Mouse (Mus musculus) embryonic facial prominence, embryonic 15.5 days (tissue): ENCODE measurements around the gene Fcer1g. TPM values are rescaled to one million over a fixed set of nuclear protein-coding genes. Genes with fewer than 3 reads are reported as not detected.

Experiments
- ATAC-seq: fragments of 200-750 bp; cut with Nextera tagmentation; 2 replicates; pipeline ENCODE4 v1.8.0; 2017; ENCODE audit warnings: low read depth, moderate TSS enrichment; ENCODE audit not compliant: insufficient number of reproducible peaks, low FRiP score, low TSS enrichment
- H3K27ac ChIP-seq: fragments of 300-500 bp; sonication (generic); replicated peaks from 2 replicates; pipeline ENCODE4 v1.5.1; 2015; ENCODE audit warnings: mild to moderate bottlenecking, inconsistent platforms
- H3K27me3 ChIP-seq: fragments of 300-500 bp; sonication (generic); 2 replicates; pipeline ENCODE4 v1.6.1; 2015; ENCODE audit warnings: inconsistent platforms
- H3K36me3 ChIP-seq: fragments of 300-500 bp; sonication (generic); 2 replicates; pipeline ENCODE4 v1.6.1; 2015; ENCODE audit warnings: mild to moderate bottlenecking, inconsistent platforms
- H3K4me1 ChIP-seq: fragments of 300-500 bp; sonication (generic); 2 replicates; pipeline ENCODE4 v1.6.1; 2015; ENCODE audit warnings: inconsistent platforms
- H3K4me2 ChIP-seq: fragments of 300-500 bp; sonication (generic); replicated peaks from 2 replicates; pipeline ENCODE4 v1.6.1; 2015; ENCODE audit warnings: mild to moderate bottlenecking, inconsistent platforms
- H3K4me3 ChIP-seq: fragments of 300-500 bp; sonication (generic); replicated peaks from 2 replicates; pipeline ENCODE4 v1.5.1; 2015; ENCODE audit warnings: mild to moderate bottlenecking, inconsistent platforms
- H3K9ac ChIP-seq: fragments of 300-500 bp; sonication (generic); 2 replicates; pipeline ENCODE4 v1.6.1; 2015; ENCODE audit warnings: inconsistent platforms
- H3K9me3 ChIP-seq: fragments of 300-500 bp; sonication (generic); replicated peaks from 2 replicates; pipeline ENCODE4 v1.6.1; 2016; ENCODE audit warnings: inconsistent platforms
- WGBS: fragments of 180-500 bp; shearing (Covaris S2); methylation state at CpG from one replicate; pipeline ENCODE4 v1.1.7; 2015; 5-methylcytosine and 5-hydroxymethylcytosine counted together
- polyA plus RNA-seq: library from polyadenylated mRNA; unstranded; fragments of >200 nt; fragmentation: Nextera tagmentation; extraction: Ambion mirVana; gene quantifications from 2 replicates; pipeline ENCODE4 v1.2.1, GENCODE M21; 2015

Fcer1g gene
- polyA plus RNA-seq, 1 experiment from 2014 or later, result 92.7 TPM

DNA sequence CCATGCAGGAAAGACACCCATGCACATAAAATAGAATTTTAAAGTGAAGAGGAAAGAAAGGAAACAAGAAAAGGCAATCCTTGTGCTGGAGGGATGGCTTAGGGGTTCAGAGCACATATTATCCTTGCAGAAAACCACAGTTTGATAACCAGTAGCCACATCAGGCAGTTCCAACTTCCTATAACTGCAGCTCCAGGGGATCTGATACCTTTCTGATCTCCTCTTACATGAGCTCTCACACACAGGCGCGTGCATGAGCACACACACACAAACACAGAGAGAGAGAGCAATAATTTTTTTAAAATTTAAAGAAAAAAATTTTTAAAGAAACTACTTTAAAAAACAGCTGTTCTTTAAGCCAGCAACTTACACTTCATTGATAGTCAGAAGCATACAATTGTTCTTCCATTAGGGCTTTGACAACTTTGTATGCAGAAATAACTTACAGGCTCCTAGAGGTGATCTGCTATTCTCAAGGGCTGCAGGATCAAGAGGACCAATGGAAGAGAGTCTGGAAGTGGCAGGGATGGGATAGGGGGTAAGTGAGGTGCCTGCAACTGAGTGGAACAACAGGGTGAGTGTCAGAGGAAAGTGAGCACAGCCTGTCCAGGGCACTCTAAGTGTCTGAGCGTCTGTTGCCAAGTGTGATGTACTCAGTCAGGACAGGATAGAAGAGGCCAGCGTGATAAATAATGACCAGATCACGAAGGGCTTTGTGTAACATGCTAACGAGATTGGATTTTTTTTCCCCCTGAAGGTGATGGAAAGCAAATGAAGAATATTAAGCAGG is 28.3 kb downstream of the Fcer1g start:
- Histone ChIP-seq H3K9me3 (no peaks in the 10 kb centered on the region), H3K9ac (no peak overlapping the region), H3K4me3 (no peak overlapping the region), H3K36me3 (no peaks in the 10 kb centered on the region), H3K27ac (no peak overlapping the region), H3K4me2 (no peak overlapping the region), H3K27me3 (no peaks in the 10 kb centered on the region), H3K4me1 (no peaks in the 10 kb centered on the region)
- 71% methylated on average over 6 of the region's 6 CpGs for WGBS
- ATAC-seq, result no peak

DNA sequence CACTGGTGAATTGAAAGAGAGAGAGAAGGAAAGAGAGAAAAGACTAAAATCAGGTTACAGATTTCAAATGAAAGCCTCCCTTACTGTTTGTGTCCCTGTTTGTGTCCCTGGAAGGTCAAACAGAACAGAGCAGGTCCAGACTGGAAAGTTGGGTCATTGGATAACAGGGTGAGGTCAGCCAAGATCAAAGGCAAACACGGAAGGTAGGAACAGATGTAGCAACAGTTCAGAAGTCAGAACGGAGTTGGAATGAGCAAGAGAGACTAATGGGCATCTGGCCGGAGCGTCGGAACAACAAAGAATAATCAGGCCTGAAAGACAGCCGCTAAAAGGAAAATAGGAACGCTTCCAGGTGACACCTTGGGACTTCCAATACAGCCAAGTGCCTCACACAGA is 29.9 kb downstream of the Fcer1g start:
- Histone ChIP-seq H3K4me1 (no peaks in the 10 kb centered on the region), H3K9me3 (no peaks in the 10 kb centered on the region), H3K9ac (no peak overlapping the region), H3K4me2 (no peak overlapping the region), H3K36me3 (no peaks in the 10 kb centered on the region), H3K27ac (no peak overlapping the region), H3K27me3 (0 out of 2 replicates have a peak, but pooled peaks cover 4% of the 10 kb centered on the region), H3K4me3 (no peak overlapping the region)
- WGBS, result 39% methylated on average over 7 of the region's 7 CpGs
- ATAC-seq, result no peak

DNA sequence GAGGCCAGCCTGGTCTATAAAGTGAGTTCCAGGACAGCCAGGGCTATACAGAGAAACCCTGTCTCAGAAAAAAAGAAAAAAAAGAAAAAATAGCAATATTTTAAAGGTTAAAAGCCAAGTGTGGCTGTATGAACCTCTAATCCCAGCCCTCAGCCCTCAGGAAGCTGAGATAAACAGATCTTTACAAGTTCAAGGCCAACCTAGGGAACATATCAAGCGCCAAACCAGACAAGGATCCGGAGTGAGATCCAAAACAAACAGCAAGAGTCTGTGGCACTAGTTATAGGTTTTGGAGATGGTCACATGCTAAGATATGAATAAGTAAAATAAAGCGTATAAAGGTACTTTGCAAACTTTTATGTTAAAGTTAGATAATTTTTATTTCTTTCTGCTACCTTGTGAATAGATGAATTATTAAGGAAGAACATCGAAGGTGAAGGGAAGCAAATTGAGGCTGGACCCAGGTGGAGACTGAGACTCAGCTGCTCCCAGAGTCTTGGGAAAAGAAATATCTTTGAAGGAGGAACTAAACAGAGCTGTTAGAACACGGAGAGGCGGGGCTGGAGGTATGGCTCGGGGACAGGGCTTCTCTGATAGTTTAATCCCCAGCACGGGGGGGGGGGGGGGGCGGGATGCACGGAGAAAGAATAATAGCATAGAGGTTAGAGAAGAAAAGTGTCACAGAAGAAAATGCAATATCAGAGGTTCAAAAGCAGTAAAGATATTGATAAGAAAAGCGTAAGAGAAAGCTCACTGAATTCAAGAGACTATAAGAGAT is 30.5 kb downstream of the Fcer1g start:
- Histone ChIP-seq H3K27ac (no peak overlapping the region), H3K9ac (no peak overlapping the region), H3K27me3 (0 out of 2 replicates have a peak, but pooled peaks cover 4% of the 10 kb centered on the region), H3K4me3 (no peak overlapping the region), H3K9me3 (no peaks in the 10 kb centered on the region), H3K4me1 (no peaks in the 10 kb centered on the region), H3K4me2 (no peak overlapping the region), H3K36me3 (no peaks in the 10 kb centered on the region)
- no peak for ATAC-seq
- WGBS, result 46% methylated on average over 11 of the region's 11 CpGs

DNA sequence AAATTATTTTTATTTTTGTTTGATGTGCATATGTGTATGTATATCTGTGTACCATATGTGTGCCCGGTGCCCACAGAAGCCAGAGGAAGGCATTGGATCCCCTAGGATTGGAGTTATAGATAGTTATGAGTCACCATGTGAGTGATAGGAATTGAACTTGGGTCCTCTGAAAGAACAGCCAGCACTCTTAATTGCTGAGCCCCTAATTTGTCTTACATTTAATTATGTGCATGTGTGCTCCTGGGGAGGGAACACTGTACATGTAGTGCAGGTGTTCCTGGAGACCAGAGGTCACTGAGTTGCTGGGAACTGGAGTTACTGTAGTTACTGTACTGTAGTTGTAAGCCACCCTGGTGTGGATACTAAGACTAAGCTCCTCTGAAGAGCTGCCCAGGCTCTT is 33.4 kb downstream of the Fcer1g start:
- Histone ChIP-seq H3K4me3 (no peak overlapping the region), H3K9ac (no peak overlapping the region), H3K36me3 (no peaks in the 10 kb centered on the region), H3K27ac (no peak overlapping the region), H3K27me3 (peaks cover 13% of the 10 kb centered on the region), H3K4me1 (peaks cover 5% of the 10 kb centered on the region), H3K4me2 (no peak overlapping the region), H3K9me3 (no peaks in the 10 kb centered on the region)
- 94% methylated on average over 1 of the region's 1 CpGs for WGBS
- ATAC-seq, result no peak

DNA sequence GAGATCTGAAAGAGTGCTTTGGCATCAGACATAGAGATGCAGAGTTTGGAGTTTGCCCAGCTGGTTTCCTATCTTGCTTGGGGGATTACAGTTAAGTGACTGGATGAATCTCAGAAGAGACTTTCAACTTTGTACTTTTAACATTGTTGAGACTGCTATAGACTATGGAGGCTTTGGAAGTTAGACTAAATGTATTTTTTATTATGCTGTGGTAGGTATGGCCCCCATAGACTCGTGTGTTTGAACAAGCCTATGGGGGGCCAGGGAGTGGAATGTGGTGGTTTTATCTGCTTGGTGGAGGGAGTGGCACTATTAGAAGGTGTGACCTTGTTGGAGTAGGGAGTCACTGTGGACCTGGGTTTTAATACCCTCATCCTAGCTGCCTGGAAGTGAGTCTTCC is 34.6 kb downstream of the Fcer1g start:
- 41% methylated on average over 1 of the region's 1 CpGs for WGBS
- no peaks in the 10 kb centered on the region for H3K9me3 ChIP-seq

DNA sequence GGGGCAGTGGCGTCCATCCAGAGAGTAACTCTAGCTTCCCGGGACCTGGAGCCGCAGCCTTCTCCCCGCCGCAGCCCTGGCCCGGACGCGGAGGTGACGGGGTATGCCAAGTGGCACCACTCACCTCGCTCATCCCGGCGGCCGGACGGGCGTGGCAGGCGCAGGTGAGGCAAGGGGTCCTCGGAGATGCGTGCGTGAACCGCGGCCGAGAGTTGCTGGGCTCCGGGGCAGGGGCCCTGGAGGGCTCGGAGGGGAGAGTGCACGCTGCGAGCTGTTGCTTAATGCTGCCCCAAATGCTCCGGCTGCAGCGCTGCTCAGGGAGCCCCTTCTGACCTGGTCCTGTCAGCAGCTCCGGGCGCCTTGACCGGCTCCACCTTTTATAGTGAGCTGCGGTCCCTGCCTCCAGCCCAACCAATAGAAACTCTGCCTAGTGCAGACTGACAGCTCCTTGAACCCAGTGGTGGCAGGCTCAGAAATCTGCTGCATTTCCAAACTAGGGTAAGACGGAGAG is 38.2 kb downstream of the Fcer1g start, which contains the start of gene Pcp4l1:
TSS of gene Pcp4l1 (minus strand) at position 382 of the 511 bp plus-strand sequence.
- no peaks in the 10 kb centered on the region for H3K9me3 ChIP-seq
- H3K27me3 ChIP-seq, result peaks cover 40% of the 10 kb centered on the region
- H3K4me3 ChIP-seq, result peak within 1 kb of the TSS; percentile 58
- H3K36me3 ChIP-seq, result no peaks in the 10 kb centered on the region
- H3K4me2 ChIP-seq, result peak within 1 kb of the TSS; percentile 94
- peak; percentile 74 for ATAC-seq
- H3K27ac ChIP-seq, result no peak within 1 kb of the TSS
- H3K9ac ChIP-seq, result peak within 1 kb of the TSS; percentile 31
- WGBS, result under 1% methylated on average over 33 of the region's 33 CpGs
- peaks cover 30% of the 10 kb centered on the region for H3K4me1 ChIP-seq

More for the DNA sequence above, 34.6 kb downstream of the Fcer1g start:
- no peak overlapping the region for H3K4me3 ChIP-seq
- no peak overlapping the region for H3K27ac ChIP-seq
- no peak for ATAC-seq
- H3K27me3 ChIP-seq, result peaks cover 23% of the 10 kb centered on the region
- no peak overlapping the region for H3K9ac ChIP-seq
- H3K4me2 ChIP-seq, result no peak overlapping the region
- no peaks in the 10 kb centered on the region for H3K36me3 ChIP-seq
- peaks cover 11% of the 10 kb centered on the region for H3K4me1 ChIP-seq

DNA sequence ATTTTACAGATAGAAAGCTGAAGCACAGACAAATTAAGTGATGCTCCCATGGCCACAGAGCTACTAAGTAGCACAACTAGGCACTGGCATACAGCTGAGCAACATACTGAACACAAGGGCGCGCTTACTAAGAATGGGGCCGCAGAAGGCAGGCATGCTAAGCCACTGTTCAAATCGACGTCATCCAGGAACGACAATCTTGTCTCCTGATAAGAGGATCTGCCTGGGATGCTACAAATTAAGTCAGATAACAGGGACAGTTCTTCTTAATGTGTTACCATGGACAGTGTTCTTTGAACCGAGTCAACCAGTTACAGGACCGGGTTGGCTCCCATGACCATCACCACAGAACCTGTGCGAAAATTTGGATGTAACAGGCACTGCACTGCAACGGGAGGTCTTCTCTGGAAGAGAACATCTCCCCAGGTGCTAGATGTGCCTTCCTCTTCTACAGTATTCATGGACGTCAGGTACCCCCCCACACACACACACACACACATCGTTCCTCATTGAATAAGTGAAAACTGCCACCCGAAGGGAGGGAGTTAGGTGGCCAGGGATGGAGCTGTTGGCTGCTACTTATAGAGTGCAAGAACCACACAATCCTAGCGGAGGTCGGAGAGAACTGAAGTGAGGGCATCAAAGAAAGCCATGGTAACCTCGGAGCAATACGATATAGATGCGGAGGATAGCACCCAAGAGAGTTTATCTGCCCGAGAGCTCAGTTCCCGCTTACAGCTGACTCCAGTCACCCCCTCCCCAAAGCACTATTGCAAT is 38.9 kb downstream of the Fcer1g start:
- Histone ChIP-seq H3K27ac (no peak overlapping the region), H3K4me1 (peaks cover 30% of the 10 kb centered on the region), H3K9me3 (no peaks in the 10 kb centered on the region), H3K36me3 (no peaks in the 10 kb centered on the region), H3K9ac (no peak overlapping the region), H3K4me2 (peak overlapping the region; percentile 94), H3K27me3 (peaks cover 40% of the 10 kb centered on the region), H3K4me3 (peak overlapping the region; percentile 58)
- WGBS, result 7% methylated on average over 20 of the region's 20 CpGs
- ATAC-seq, result no peak

DNA sequence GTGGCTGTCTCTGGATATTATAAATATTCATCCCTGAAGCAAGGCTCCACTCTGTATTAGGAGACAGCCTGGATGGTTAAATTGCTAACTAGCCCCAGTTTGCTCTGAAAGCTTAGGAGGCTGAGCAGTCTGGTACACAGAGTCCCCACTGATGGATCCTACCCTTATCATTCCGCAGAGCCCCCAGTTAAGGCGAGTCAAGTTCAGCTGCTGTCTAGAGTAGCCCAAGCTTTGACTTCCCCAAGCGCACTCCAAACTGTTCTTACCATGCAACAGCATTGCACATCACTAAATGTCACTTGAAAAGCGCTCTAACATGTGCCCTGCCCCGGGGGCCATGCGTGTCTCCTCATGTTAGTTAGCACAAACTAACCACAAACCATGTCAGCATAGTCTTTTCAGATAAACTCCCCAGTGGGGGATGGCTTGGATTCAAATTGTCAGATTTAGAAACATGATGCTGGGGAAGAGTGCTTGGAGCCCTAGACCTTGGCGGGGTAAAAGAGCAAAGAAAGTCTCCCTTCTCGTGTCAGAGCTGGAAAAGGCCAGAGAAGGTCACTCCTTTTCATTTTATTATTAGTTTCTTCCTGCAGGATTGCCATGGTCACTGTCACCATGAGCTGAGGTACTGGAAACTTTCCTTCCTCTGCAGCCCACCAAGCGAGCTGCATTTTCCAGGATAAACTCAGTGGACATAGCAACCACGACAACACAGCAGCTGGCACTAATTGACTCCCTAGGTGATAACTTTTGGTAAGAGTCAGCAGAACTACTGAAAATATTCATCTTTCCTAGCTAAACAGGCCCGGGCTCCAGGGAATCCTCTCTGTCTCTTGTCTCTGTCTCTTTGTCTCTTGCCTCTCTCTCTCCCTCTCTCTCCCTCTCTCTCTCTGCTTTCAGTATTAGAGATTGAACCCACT is 40.0 kb downstream of the Fcer1g start:
- peaks cover 36% of the 10 kb centered on the region for H3K27me3 ChIP-seq
- H3K27ac ChIP-seq, result no peak overlapping the region
- 16% methylated on average over 11 of the region's 11 CpGs for WGBS
- no peaks in the 10 kb centered on the region for H3K9me3 ChIP-seq
- H3K4me2 ChIP-seq, result peak overlapping the region; percentile 94
- peaks cover 38% of the 10 kb centered on the region for H3K4me1 ChIP-seq
- no peaks in the 10 kb centered on the region for H3K36me3 ChIP-seq
- H3K9ac ChIP-seq, result no peak overlapping the region
- no peak for ATAC-seq
- peak overlapping the region; percentile 58 for H3K4me3 ChIP-seq

DNA sequence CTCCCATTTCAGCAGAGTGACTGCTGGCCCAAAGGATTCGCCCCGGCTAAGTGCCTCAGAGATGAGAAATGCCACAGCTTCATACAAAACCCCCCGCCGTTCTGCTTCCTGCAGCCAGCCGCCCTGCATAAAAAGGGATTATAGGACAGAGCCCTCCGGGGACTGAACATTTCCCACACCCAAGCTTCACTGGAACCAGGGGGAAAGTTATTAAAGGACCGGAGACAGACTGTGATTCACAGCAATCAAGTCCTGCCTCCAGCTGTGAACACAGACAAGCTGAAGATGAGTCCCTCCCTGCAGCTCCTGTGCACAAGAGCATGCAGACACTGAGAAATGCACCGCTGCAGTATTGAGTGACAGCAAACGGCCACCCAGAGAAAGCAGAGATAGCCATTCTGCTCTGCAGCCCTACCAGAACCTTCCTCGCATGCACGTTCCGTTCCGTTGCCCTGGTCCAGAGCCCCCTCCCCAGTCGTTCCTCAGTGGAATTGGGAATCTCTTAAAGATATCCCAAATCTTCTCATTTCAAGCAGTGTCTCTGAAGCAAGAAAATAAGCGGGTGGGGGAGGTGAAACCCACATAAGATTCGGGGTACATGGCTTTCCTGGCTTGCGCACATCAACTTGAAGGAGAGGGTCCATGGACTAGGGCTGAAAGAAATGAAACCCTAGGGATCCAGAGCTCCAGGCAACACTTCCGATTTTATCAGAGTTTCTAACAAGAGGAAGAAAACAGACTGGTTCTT is 40.9 kb downstream of the Fcer1g start:
- H3K9ac ChIP-seq, result peak overlapping the region; percentile 13; the same call in 1 of the 2 replicates
- no peaks in the 10 kb centered on the region for H3K36me3 ChIP-seq
- peak overlapping the region; percentile 58 for H3K4me3 ChIP-seq
- no peak overlapping the region for H3K27ac ChIP-seq
- H3K4me2 ChIP-seq, result peak overlapping the region; percentile 94
- H3K9me3 ChIP-seq, result no peaks in the 10 kb centered on the region
- peaks cover 36% of the 10 kb centered on the region for H3K27me3 ChIP-seq
- 3% methylated on average over 18 of the region's 18 CpGs for WGBS
- peaks cover 46% of the 10 kb centered on the region for H3K4me1 ChIP-seq
- ATAC-seq, result no peak

DNA sequence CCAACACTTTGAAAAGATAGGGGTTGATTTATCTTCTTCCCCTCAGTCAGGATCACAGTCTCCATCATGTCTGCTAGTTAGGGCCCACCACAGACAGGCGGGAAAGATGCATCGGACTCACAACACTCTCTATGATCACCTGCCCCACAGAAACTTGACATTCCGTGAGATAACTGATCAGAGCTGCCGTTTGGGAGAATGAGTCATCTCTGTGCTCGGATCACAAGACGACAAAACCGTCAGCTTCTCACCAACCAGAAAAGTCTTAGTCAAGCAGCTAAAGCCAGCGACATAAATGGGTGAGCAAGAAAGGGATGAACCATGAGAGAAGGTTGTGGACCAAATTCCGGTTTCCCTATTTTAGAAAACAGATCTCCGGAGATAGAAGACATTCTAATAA is 41.9 kb downstream of the Fcer1g start:
- 43% methylated on average over 10 of the region's 10 CpGs for WGBS
- H3K9ac ChIP-seq, result no peak overlapping the region
- peaks cover 46% of the 10 kb centered on the region for H3K4me1 ChIP-seq
- H3K27ac ChIP-seq, result no peak overlapping the region
- H3K27me3 ChIP-seq, result peaks cover 34% of the 10 kb centered on the region
- no peaks in the 10 kb centered on the region for H3K36me3 ChIP-seq
- no peak for ATAC-seq
- H3K4me3 ChIP-seq, result no peak overlapping the region
- H3K4me2 ChIP-seq, result no peak overlapping the region
- H3K9me3 ChIP-seq, result no peaks in the 10 kb centered on the region
